Mouse (Mus musculus) small intestine, adult 2 months (tissue): Measurements from ENCODE around the gene 4930407I10Rik.

ENCODE experiments used
- CTCF ChIP-seq: fragments of 200-500 bp; IDR thresholded peaks from 2 replicates; pipeline ENCODE4 v1.5.1; 2012; ENCODE audit warnings: low read depth, mild to moderate bottlenecking, control low read depth, inconsistent platforms, low read length, moderate library complexity, mixed read lengths; ENCODE audit not compliant: insufficient replicate concordance, insufficient read length; ENCODE audit errors: extremely low read depth
- POLR2A ChIP-seq: fragments of 200-500 bp; IDR thresholded peaks from 2 replicates; pipeline ENCODE4 v1.6.1; 2012; ENCODE audit warnings: low read depth, mild to moderate bottlenecking, control low read depth, inconsistent platforms, low read length, moderate library complexity

DNA sequence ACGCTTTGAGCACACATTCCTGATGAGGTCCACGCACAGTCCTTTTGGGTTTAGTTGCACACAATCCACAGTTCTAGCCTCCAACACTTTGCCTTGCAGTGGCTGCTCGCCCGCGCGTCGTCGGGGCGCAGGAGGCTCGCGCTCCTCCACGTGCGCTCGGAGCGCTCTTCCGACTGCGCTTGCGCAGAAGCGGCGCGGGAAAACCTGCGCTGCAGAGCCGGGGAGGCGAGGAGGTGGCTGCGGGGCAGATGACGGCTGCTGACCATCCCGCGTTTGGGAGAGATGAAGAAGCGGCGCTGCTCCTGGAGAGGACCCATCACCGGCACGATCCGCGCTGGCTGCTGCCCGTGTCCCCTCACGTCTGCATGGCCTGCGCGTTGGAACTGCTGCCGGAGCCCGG is 10.9 kb downstream of the 4930407I10Rik start, which contains the start of gene Mei1:
- TF ChIP-seq POLR2A (no peak), CTCF (no peak)
